Mouse (Mus musculus) intestine, embryonic 15.5 days (tissue): ENCODE data around the gene 4933428G20Rik. TPM values are rescaled to one million over a fixed set of nuclear protein-coding genes. Genes with fewer than 3 reads are reported as not detected.

Experiments
- ATAC-seq: fragments of 200-750 bp; cut with Nextera tagmentation; 2 replicates; pipeline ENCODE4 v1.8.0; 2017; ENCODE audit warnings: moderate TSS enrichment, moderate library complexity
- H3K27ac ChIP-seq: fragments of 300-500 bp; sonication (generic); 2 replicates; pipeline ENCODE4 v1.5.1; 2015; ENCODE audit warnings: mild to moderate bottlenecking, inconsistent platforms
- H3K27me3 ChIP-seq: fragments of 300-500 bp; sonication (generic); replicated peaks from 2 replicates; pipeline ENCODE4 v1.6.1; 2015; ENCODE audit warnings: inconsistent platforms
- H3K36me3 ChIP-seq: fragments of 300-500 bp; sonication (generic); 2 replicates; pipeline ENCODE4 v1.6.1; 2015; ENCODE audit warnings: inconsistent platforms
- H3K4me1 ChIP-seq: fragments of 300-500 bp; sonication (generic); replicated peaks from 2 replicates; pipeline ENCODE4 v1.6.1; 2015; ENCODE audit warnings: inconsistent platforms
- H3K4me2 ChIP-seq: fragments of 300-500 bp; sonication (generic); replicated peaks from 2 replicates; pipeline ENCODE4 v1.6.1; 2015; ENCODE audit warnings: mild to moderate bottlenecking, inconsistent platforms
- H3K4me3 ChIP-seq: fragments of 300-500 bp; sonication (generic); replicated peaks from 2 replicates; pipeline ENCODE4 v1.5.1; 2015; ENCODE audit warnings: inconsistent platforms
- H3K9ac ChIP-seq: fragments of 300-500 bp; sonication (generic); 2 replicates; pipeline ENCODE4 v1.6.1; 2015; ENCODE audit warnings: inconsistent platforms
- H3K9me3 ChIP-seq: fragments of 300-500 bp; sonication (generic); 2 replicates; pipeline ENCODE4 v1.6.1; 2016; ENCODE audit warnings: inconsistent platforms
- WGBS: fragments of 180-500 bp; shearing (Covaris S2); methylation state at CpG from one replicate; pipeline ENCODE4 v1.1.7; 2015; 5-methylcytosine and 5-hydroxymethylcytosine counted together
- polyA plus RNA-seq: library from polyadenylated mRNA; unstranded; fragments of >200 nt; fragmentation: Nextera tagmentation; extraction: Ambion mirVana; gene quantifications from 2 replicates; pipeline ENCODE4 v1.2.1, GENCODE M21; 2015

The 4933428G20Rik gene
- 0.47 and 0.55 TPM in 2 replicates for polyA plus RNA-seq

DNA sequence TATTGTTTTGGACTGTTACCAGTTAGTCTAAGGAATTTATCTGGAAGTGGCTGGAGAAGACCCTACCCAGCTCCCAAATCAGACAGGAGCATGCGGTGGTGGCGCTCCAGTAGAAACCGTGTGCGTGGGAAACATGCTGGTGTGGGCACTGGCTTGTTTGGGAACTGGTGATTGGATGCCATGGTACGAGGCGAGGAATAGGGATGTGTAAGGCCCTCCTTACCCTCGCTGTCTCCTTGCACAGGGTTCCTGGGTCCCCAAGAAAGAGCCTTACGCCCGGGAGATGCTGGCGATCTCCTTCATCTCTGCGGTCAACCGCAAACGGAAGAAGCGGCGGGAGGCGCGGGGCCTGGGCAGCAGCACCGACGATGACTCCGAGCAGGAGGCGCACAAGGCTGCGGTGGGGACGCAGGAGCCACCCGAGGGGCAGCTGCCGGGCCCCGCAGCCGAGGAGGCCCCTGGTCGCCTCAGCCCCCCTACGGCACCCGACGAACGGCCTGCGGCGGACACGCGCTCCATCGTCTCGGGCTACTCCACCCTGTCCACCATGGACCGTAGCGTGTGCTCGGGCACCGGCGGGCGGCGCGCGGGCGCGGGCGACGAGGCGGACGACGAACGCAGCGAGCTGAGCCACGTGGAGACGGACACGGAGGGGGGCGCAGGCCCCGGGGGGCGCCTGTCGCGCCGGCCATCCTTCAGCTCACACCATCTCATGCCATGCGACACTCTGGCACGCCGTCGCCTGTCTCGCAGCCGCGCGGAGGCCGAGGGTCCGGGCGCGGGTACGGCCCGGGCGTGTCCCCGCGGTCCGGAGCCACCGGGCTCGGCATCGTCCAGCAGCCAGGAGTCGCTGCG lies at the start of gene 4933428G20Rik:
4933428G20Rik (minus strand) TSS at position 476 of the 855 bp plus-strand sequence.
- Histone ChIP-seq H3K27ac (no peak within 1 kb of the TSS), H3K9ac (peak within 1 kb of the TSS; percentile 23; the same call in 1 of the 2 replicates), H3K4me2 (peak within 1 kb of the TSS; percentile 63), H3K4me1 (peaks cover 18% of the 10 kb centered on the region), H3K27me3 (peaks cover 30% of the 10 kb centered on the region), H3K9me3 (no peaks in the 10 kb centered on the region), H3K36me3 (peaks cover 5% of the 10 kb centered on the region; the same call in 1 of the 2 replicates), H3K4me3 (peak within 1 kb of the TSS; percentile 31)
- WGBS = 28% methylated on average over 77 of the region's 88 CpGs
- no peak for ATAC-seq

DNA sequence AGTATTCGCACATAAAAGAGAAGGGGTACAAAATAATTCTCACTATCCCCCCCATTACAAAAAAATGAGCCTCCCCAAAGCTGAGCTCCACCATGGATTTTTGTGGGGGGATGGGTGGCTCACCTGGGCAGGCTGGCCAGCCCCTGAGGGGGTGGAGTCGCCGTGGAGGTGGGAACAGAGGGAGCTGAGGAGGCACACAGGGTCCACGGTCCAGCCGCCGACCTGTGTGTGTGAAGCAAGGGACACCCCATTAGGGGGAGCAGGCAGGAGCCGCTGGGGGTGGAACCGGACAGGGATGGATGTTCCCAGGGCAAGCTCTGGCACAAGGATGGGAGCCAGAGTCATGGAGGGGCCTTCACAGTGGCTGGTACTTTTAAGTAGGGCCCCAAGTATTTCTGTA lies 48.6 kb upstream of the 4933428G20Rik start:
- Histone ChIP-seq H3K4me1 (peaks cover 13% of the 10 kb centered on the region), H3K9me3 (no peaks in the 10 kb centered on the region), H3K4me3 (no peak overlapping the region), H3K27ac (no peak overlapping the region), H3K4me2 (no peak overlapping the region), H3K27me3 (peaks cover 90% of the 10 kb centered on the region), H3K9ac (no peak overlapping the region), H3K36me3 (no peaks in the 10 kb centered on the region)
- WGBS = 52% methylated on average over 8 of the region's 8 CpGs
- no peak for ATAC-seq

DNA sequence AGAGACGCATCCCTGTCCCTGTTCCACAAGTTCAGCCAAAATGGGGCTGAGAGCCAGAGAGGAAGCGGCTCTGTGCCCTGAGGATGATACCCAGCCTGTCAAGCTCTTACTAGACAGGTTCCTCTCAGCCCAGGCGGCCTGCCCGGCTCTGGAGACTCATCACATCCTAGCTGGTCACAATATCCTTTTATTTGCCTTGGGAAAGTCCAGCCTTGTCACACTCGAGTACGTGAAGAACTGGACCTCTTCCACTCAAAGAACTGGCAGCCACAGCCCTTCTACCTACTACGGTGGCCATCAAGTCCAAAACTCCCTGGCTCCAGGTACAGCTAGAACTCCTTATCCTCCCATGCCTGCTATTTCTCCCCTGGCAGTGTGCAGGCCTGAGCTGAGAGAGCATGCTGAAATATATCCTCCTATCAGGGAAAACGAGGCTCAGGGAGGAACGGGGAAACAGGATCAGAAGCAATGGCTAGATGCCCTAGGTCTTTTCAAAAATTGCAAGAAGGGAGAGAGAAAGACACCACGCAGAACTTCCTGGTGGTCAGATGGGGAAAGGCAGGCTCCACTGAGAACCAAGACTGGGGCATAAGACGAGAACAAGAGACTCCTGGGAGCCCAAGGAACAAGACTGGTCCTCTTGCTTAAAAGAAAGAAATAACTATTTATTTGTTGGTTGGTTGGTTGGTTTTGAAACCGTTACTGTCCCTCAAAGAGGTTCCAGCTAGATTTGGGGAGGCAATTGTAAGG lies 48.0 kb upstream of the 4933428G20Rik start:
- ATAC-seq = no peak
- Histone ChIP-seq H3K4me1 (peaks cover 13% of the 10 kb centered on the region), H3K9me3 (no peaks in the 10 kb centered on the region), H3K27ac (no peak overlapping the region), H3K36me3 (no peaks in the 10 kb centered on the region), H3K4me2 (no peak overlapping the region), H3K4me3 (no peak overlapping the region), H3K9ac (no peak overlapping the region), H3K27me3 (peaks cover 97% of the 10 kb centered on the region)
- WGBS = 64% methylated on average over 12 of the region's 12 CpGs

DNA sequence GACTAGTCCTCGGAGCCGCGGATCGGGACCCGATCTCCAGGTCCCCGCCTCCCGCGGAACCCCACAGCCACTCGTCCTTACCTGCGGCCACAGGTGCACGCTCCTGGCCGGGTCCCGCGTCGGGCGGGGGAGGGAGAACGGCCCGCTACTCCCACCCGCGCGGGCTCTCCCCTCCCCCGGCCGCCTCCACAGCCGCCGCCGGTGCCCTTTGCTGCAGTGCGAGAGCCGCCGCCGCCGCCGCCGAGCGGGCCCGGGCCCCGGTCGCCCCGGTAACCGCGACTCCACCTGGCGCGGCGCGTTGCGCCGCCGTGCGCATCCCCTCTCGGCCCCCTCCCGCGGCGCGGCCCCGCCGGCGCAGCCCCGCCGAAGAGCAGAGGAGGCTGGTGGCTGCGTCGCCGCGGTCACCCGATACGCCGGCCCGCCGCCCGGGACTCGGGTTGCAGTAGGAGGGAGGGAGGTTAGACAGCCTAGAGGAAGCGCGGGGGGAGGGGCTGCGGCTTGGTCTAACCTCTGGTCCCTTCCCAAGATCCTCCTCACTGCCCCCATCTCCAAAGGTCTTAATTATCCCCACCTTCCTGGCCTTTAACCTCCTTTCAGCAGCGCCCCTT lies 46.8 kb upstream of the 4933428G20Rik start:
- Histone ChIP-seq H3K9me3 (no peaks in the 10 kb centered on the region), H3K27me3 (peaks cover 90% of the 10 kb centered on the region), H3K4me1 (peaks cover 13% of the 10 kb centered on the region), H3K27ac (no peak overlapping the region), H3K9ac (peak overlapping the region; percentile 39), H3K36me3 (no peaks in the 10 kb centered on the region), H3K4me3 (peak overlapping the region; percentile 58), H3K4me2 (peak overlapping the region; percentile 98)
- under 1% methylated on average over 66 of the region's 73 CpGs for WGBS
- peak; percentile 45; the same call in 1 of the 2 replicates for ATAC-seq

DNA sequence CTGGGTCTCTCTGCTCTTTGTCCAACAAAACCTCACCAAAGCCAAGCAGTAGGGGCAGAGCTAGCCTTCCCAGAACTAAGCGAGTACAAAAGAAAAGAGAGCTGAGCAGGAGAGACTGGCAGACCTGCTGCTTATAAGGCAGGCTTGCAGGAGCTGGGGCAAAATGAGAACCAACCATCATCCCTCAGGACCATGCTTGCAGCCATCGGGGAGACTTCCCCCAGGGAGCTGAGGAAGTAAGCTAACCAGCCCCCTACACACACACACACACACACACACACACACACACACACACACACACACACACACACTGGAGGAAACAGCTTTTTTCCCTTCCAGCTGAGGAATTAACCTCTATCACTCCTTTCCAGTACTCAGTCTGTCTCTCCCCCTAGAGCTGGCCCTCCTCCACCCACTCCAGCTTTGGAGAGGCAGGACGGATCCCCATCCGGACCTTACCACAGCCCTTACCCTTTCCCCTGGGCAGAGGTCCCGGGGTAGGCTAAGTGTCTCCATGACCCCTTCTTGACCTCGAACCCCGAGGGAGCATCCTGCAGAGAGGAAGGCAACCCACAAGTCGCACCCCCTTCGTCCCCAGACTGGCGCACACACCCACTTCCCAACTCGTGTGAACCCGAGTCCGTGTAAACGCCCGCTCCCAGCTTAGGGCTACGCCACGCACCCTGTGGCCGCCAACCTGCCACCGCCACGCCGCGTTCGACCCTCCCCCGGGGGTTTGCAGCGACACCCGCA lies 45.8 kb upstream of the 4933428G20Rik start:
- H3K27ac ChIP-seq = no peak overlapping the region
- peak overlapping the region; percentile 58 for H3K4me3 ChIP-seq
- H3K9me3 ChIP-seq = no peaks in the 10 kb centered on the region
- H3K9ac ChIP-seq = peak overlapping the region; percentile 39; the same call in 1 of the 2 replicates
- 5% methylated on average over 26 of the region's 26 CpGs for WGBS
- H3K4me1 ChIP-seq = peaks cover 14% of the 10 kb centered on the region
- peak; percentile 46; the same call in 1 of the 2 replicates for ATAC-seq
- H3K36me3 ChIP-seq = no peaks in the 10 kb centered on the region
- H3K4me2 ChIP-seq = peak overlapping the region; percentile 98
- peaks cover 84% of the 10 kb centered on the region for H3K27me3 ChIP-seq

DNA sequence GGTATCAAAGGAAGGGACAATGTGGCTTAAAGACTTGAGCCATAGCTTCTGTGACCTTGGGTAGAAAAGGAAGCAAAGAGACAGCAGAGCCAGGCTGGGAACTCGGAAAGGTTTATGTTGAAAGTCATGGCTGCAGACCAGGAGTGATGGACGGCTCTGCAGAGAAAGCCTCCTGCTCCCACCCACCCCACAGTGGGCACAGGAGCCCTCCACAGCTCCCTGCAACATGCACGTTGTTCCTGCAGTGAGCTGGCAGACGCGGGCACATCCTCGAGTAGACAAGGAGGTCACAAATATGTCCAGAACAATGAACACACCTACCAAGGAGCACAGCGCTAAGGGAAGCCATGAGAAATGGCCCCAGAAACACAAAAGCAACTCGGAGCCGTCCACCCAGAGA lies 43.7 kb upstream of the 4933428G20Rik start:
- peaks cover 18% of the 10 kb centered on the region for H3K4me1 ChIP-seq
- no peak overlapping the region for H3K4me3 ChIP-seq
- H3K27me3 ChIP-seq = peaks cover 68% of the 10 kb centered on the region
- H3K36me3 ChIP-seq = no peaks in the 10 kb centered on the region
- H3K9me3 ChIP-seq = no peaks in the 10 kb centered on the region
- WGBS = 79% methylated on average over 9 of the region's 9 CpGs
- no peak overlapping the region for H3K27ac ChIP-seq
- no peak for ATAC-seq
- no peak overlapping the region for H3K9ac ChIP-seq
- no peak overlapping the region for H3K4me2 ChIP-seq

DNA sequence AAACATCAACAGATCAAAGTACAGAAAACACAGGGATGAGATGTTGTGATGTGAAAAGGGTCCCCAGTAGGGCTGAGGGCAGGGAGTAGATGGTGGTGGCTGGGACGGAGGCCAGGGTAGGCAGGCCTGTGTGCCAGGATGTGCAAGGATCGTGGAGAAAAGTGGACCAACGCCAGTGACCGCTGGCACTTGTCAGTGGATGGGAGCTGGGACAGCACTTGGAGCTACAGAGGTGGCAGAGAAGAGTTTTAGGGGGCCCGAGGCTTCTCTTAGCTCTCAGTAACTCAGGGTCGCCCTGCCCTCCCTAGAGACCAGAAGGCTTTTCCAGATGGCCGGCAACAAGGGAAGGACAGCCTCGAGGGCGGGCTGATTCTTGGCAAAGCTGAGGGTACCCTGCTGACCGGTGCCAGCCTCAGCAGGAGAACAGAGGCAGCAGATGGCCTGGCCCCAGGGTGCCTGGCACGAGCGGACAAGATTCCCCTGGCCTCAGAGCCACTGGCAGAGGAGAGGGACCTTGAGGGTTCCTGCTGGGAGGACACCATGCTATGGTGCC lies 43.1 kb upstream of the 4933428G20Rik start:
- WGBS = 71% methylated on average over 12 of the region's 12 CpGs
- H3K4me1 ChIP-seq = peaks cover 18% of the 10 kb centered on the region
- no peak overlapping the region for H3K4me2 ChIP-seq
- no peak overlapping the region for H3K9ac ChIP-seq
- H3K4me3 ChIP-seq = no peak overlapping the region
- peaks cover 69% of the 10 kb centered on the region for H3K27me3 ChIP-seq
- no peak for ATAC-seq
- H3K9me3 ChIP-seq = no peaks in the 10 kb centered on the region
- H3K36me3 ChIP-seq = no peaks in the 10 kb centered on the region
- no peak overlapping the region for H3K27ac ChIP-seq

DNA sequence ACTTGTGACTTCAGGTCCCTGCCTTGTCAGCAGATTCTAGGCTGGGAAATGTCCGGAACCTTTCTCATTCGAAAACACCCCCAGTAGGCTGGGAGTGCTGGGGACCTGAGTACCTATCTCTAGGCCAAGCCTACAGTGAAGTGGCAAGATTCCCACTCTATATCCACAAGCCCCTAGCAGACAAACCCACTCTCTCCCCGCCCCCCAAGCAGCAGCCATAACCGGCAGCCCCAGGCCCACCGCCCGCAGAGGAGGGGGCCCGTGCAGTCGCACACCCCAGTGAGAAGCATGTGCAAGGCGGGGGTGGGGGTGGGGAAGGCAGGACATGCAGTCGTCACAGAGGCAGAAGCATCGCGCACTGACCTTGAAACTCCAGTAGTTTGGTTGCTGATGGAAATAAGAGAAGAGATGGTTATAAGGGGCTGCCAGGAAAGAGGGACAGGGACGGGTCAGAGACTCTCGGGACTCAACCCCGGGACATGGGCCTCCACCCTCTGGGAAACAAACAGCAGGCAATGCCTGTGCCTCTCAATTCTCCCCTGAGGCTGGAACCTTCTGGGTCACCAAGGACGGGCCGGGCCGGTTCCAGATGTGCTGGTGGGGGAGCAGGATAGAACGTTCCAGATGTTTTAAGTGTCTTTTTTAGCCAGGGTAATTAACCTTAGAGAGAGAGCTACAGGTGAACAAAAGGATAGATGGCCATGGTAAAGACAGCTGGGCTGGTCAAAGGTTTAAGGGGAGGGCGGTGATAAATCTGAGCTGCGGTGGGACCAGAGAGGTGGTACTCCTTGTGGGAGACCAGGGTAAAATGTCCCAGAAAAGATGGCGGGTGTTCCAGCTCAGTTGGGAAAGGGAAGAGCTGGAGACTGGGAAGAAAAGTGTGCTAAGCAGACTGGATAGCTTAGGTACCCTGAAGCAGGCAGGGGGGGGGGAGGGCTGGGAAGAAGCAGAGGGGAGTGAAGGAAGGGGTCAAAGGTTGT lies 42.3 kb upstream of the 4933428G20Rik start:
- WGBS = 77% methylated on average over 22 of the region's 22 CpGs
- no peak for ATAC-seq
- H3K27me3 ChIP-seq = peaks cover 69% of the 10 kb centered on the region

DNA sequence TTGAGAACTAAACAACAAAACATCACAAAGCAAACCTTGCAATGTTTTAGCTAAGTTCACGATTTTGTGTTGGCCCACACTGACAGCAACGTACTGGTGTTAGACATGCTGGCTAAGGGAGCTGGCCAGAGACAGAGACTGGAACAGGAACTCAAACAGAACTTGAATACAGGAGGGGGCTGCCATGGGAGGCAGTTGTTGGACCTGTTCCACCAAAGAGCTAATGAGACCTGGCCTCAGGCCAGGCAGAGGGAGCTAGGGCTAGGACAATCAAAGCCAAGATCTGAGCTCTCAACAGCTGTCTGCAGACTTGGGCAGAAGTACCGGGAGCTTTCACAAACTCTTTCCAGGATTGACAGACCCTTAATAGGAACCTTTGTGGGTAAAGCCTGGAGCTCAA lies 40.5 kb upstream of the 4933428G20Rik start:
- ATAC-seq = no peak
- WGBS = 32% methylated on average over 3 of the region's 3 CpGs
- Histone ChIP-seq H3K9me3 (no peaks in the 10 kb centered on the region), H3K4me2 (no peak overlapping the region), H3K4me1 (peaks cover 15% of the 10 kb centered on the region), H3K9ac (no peak overlapping the region), H3K4me3 (no peak overlapping the region), H3K27me3 (peaks cover 69% of the 10 kb centered on the region), H3K36me3 (no peaks in the 10 kb centered on the region), H3K27ac (no peak overlapping the region)

More for the DNA sequence above, 42.3 kb upstream of the 4933428G20Rik start:
- Histone ChIP-seq H3K36me3 (no peaks in the 10 kb centered on the region), H3K4me1 (peaks cover 18% of the 10 kb centered on the region), H3K27ac (no peak overlapping the region), H3K9me3 (no peaks in the 10 kb centered on the region), H3K9ac (no peak overlapping the region), H3K4me2 (no peak overlapping the region), H3K4me3 (no peak overlapping the region)

DNA sequence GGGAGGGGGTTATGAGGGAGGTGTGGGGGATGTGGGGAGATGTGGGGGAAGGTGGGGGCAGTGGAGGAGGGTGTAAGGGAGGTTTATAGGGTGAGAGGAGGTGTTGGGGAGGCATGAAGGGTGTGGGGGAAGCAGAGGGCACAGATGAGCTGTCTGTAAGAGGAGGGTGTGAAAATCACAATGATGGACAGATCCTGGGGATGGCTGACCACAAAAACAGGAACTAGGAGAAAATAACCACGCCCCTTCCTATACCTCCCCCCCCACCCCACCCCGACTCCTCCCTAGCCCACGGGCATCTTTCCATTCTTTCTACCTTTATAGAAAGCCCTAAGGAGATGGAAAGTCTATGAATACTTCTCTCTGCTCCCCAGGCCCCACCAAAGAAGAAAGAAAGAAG lies 40.0 kb upstream of the 4933428G20Rik start:
- Histone ChIP-seq H3K4me2 (no peak overlapping the region), H3K9me3 (no peaks in the 10 kb centered on the region), H3K27ac (no peak overlapping the region), H3K36me3 (no peaks in the 10 kb centered on the region), H3K4me1 (peaks cover 16% of the 10 kb centered on the region), H3K27me3 (peaks cover 69% of the 10 kb centered on the region), H3K4me3 (no peak overlapping the region), H3K9ac (no peak overlapping the region)
- ATAC-seq = no peak
- 61% methylated on average over 3 of the region's 3 CpGs for WGBS
